Mouse (Mus musculus) liver, postnatal 0 days (tissue): ENCODE measurements around the gene Plekhg1. TPM values are rescaled to one million over a fixed set of nuclear protein-coding genes. Genes with fewer than 3 reads are reported as not detected.

ENCODE experiments used
- ATAC-seq: fragments of 200-750 bp; cut with Nextera tagmentation; 2 replicates; pipeline ENCODE4 v1.8.0; 2017; ENCODE audit warnings: mild to moderate bottlenecking, moderate library complexity
- DNase-seq: peaks from one replicate; pipeline ENCODE4 v3.0.0-alpha.2; 2016
- H3K27ac ChIP-seq: fragments of 300-500 bp; sonication (generic); 2 replicates; pipeline ENCODE4 v1.5.1; 2014; ENCODE audit warnings: antibody characterized with exemption, moderate library complexity, mild to moderate bottlenecking, low read depth
- H3K27me3 ChIP-seq: fragments of 300-500 bp; sonication (generic); 2 replicates; pipeline ENCODE4 v1.6.1; 2014; ENCODE audit warnings: low read length, control low read depth, mixed read lengths; ENCODE audit not compliant: insufficient read depth
- H3K36me3 ChIP-seq: fragments of 300-500 bp; sonication (generic); replicated peaks from 2 replicates; pipeline ENCODE4 v1.6.1; 2014; ENCODE audit warnings: mild to moderate bottlenecking, control low read depth, low read length, moderate library complexity, mixed read lengths; ENCODE audit not compliant: insufficient read depth
- H3K4me1 ChIP-seq: fragments of 300-500 bp; sonication (generic); 2 replicates; pipeline ENCODE4 v1.6.1; 2014; ENCODE audit warnings: antibody characterized with exemption, mild to moderate bottlenecking, control low read depth; ENCODE audit not compliant: insufficient read depth
- H3K4me2 ChIP-seq: fragments of 300-500 bp; sonication (generic); 2 replicates; pipeline ENCODE4 v1.6.1; 2014; ENCODE audit warnings: low read depth, mild to moderate bottlenecking, low read length, moderate library complexity, mixed read lengths
- H3K4me3 ChIP-seq: fragments of 300-500 bp; sonication (generic); 2 replicates; pipeline ENCODE4 v1.5.1; 2014; ENCODE audit warnings: low read depth, low read length
- H3K9ac ChIP-seq: fragments of 300-500 bp; sonication (generic); replicated peaks from 2 replicates; pipeline ENCODE4 v1.6.1; 2014; ENCODE audit warnings: mild to moderate bottlenecking, moderate library complexity
- H3K9me3 ChIP-seq: fragments of 300-500 bp; sonication (generic); 2 replicates; pipeline ENCODE4 v1.6.1; 2016; ENCODE audit warnings: mild to moderate bottlenecking, control low read depth, low read length, mixed read lengths
- CTCF ChIP-seq: sonication (generic); IDR thresholded peaks from 2 replicates; pipeline ENCODE4 v1.5.1; 2016; ENCODE audit warnings: antibody characterized with exemption, low read depth
- EP300 ChIP-seq: IDR thresholded peaks from 2 replicates; pipeline ENCODE4 v1.6.1; 2016; ENCODE audit warnings: antibody characterized with exemption, low read depth, mild to moderate bottlenecking
- WGBS: fragments of 180-500 bp; shearing (Covaris S2); extraction: QIAGEN DNeasy Blood & Tissue Kit; methylation state at CpG from one replicate; pipeline ENCODE4 v1.1.7; 2014; ENCODE audit not compliant: insufficient replicate concordance; 5-methylcytosine and 5-hydroxymethylcytosine counted together
- polyA plus RNA-seq: library from polyadenylated mRNA; unstranded; fragments of >200 nt; fragmentation: Nextera tagmentation; extraction: Ambion mirVana; gene quantifications from 2 replicates; pipeline ENCODE4 v1.2.1, GENCODE M21; 2015

Plekhg1 gene
- 1.4 and 1.7 TPM in 2 replicates for polyA plus RNA-seq

DNA sequence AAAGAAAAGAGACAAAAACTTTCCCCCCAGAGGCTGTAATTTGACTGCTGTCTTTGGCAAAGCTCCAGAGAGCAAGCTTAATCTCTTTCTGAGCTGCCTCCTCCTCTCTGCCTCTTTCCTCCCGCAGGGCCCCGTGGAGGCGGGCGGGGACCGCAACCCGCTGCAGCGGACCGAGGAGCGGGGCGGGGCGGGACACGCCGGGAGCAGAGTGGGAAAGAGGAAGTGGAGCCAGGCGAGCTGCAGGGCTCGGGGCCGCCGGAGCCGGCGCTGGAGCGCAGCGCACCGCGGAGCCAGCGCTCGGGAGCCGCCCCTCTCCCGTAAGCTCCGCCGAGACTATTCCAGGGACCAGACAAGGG lies at the start of gene Plekhg1:
TSS of gene Plekhg1 (plus strand) at position 217 of the 356 bp plus-strand sequence.
- TF ChIP-seq EP300, result no peak
- peak; percentile 22 for TF ChIP-seq CTCF
- Histone ChIP-seq H3K36me3 (no peaks in the 10 kb centered on the region), H3K27ac (peak within 1 kb of the TSS; percentile 75), H3K4me2 (peak within 1 kb of the TSS; percentile 90), H3K4me3 (peak within 1 kb of the TSS; percentile 62), H3K9me3 (no peaks in the 10 kb centered on the region), H3K4me1 (no peaks in the 10 kb centered on the region), H3K27me3 (no peaks in the 10 kb centered on the region; the same call in 1 of the 2 replicates), H3K9ac (peak within 1 kb of the TSS; percentile 60)
- WGBS, result 0% methylated on average over 22 of the region's 29 CpGs
- DNase-seq, result peak; percentile 74
- peak; percentile 84 for ATAC-seq

DNA sequence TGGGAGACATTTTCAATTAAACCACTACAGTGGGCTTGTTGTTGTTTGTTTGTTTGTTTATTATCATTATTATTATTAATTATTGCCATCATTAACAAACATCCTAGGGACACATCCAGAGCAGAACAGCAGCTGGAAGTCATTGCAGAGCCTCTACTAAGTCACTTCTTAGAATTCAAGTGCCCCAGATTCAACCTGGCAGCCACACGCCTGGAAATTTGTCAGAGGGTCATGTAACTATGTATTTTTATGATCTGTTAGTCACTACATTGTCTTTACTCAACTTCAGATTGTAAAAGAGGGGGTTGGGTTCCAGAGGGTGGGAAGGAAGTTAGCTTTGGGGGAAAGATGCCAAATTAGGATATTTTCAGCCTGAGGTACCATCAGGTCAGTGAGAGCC lies 47.4 kb upstream of the Plekhg1 start:
- no peak overlapping the region for H3K27ac ChIP-seq
- no peak overlapping the region for H3K4me2 ChIP-seq
- 67% methylated on average over 1 of the region's 1 CpGs for WGBS
- H3K4me3 ChIP-seq, result no peak overlapping the region
- H3K9me3 ChIP-seq, result no peaks in the 10 kb centered on the region
- DNase-seq (no peak), ATAC-seq (no peak)
- H3K36me3 ChIP-seq, result no peaks in the 10 kb centered on the region
- H3K4me1 ChIP-seq, result no peaks in the 10 kb centered on the region
- no peak for TF ChIP-seq CTCF
- TF ChIP-seq EP300, result no peak
- no peak overlapping the region for H3K9ac ChIP-seq
- no peaks in the 10 kb centered on the region for H3K27me3 ChIP-seq

DNA sequence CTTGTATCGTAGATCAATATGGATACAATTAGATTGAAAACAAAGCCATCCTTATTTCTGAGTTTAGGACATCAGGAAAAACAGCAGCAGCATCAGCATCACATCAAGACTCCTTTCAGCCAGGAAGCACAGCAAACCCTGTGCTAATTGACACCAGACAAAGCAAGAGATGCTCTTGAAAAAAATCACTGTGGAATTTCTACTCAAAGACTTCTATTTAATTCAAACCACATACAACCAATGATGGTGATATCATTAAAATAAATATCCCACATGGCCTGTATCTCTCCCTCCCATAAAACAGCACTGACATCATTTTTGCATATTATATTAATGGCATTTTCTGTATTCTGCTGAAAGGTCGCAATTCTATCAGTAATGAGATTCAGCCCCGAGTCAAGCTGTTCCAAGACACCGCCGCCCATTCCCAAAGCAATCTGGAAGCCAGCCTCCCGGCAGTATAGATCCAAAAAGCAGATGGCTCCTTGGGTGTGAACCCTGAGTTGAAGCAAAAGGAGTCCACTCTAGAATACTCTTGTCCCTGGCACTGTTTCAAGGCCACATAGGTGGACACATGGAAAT lies 46.4 kb upstream of the Plekhg1 start:
- Histone ChIP-seq H3K4me1 (no peaks in the 10 kb centered on the region), H3K36me3 (no peaks in the 10 kb centered on the region), H3K27ac (no peak overlapping the region), H3K27me3 (no peaks in the 10 kb centered on the region), H3K9ac (no peak overlapping the region), H3K4me3 (no peak overlapping the region), H3K4me2 (no peak overlapping the region), H3K9me3 (no peaks in the 10 kb centered on the region)
- 75% methylated on average over 6 of the region's 6 CpGs for WGBS
- TF ChIP-seq EP300, result no peak
- TF ChIP-seq CTCF, result no peak
- no peak for DNase-seq
- no peak for ATAC-seq

DNA sequence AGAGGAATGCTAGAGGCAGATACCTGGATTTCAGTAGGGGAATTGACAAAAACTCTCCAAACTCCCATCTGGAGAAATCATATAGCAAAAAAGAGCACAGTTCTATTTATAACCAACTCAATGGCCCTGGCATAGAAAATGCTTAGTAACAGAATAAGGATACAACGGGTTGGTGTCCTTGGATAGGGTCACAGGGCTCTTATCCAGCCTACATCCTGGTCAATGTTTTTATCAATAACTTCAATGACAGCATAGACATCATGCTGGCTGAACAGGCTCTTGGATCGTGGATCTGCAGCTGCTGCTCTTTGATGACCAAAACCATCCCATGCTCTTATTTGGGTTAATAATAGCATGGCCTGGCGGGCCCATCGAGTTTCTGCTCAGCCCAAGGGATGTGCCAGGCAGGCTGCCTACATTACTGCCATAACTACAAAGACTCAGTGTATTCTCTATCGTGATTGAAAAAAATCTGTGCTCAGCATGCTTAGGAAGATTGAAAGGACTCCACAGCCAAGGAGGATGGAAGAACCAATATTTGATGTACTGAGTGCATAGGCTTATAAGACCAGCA lies 44.7 kb upstream of the Plekhg1 start:
- H3K4me1 ChIP-seq, result no peaks in the 10 kb centered on the region

DNA sequence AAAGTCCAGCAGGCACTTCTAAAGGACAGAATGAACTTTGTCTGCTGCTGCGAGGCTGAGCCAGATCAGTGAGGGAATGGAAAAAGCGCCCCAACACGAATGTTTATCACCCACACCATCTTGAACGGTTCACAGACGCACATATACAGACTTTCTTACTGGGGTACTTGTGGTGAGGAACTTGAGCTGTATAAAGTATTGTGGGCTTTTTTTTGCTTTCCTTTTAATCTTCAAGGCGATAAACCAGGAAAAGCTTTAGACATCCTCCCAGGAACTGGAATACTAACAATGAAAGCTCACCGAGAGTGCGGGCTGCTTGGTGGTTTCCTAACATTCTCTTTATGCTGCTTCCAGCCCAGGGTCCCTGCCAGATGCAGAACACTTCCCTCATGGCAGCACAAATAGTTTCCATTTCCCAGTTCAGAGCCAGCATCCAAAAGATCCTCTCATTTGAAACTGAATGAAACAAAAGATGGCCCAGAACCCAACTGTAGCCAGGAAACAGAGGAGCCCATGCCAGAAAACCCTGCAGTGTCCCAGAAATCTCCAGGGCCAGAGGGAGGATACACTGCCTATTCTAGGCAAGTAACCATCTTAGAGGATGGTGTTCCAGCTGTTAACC lies 43.3 kb upstream of the Plekhg1 start:
- Histone ChIP-seq H3K4me2 (peak overlapping the region; percentile 19; the same call in 1 of the 2 replicates), H3K9ac (no peak overlapping the region), H3K4me1 (no peaks in the 10 kb centered on the region), H3K27me3 (no peaks in the 10 kb centered on the region), H3K4me3 (no peak overlapping the region), H3K9me3 (no peaks in the 10 kb centered on the region), H3K27ac (0 out of 2 replicates have a peak overlapping the region, but pooled peaks have one; percentile 22), H3K36me3 (no peaks in the 10 kb centered on the region)
- no peak for TF ChIP-seq EP300
- TF ChIP-seq CTCF, result no peak
- DNase-seq (no peak), ATAC-seq (no peak)
- 28% methylated on average over 8 of the region's 8 CpGs for WGBS

More for the DNA sequence above, 44.7 kb upstream of the Plekhg1 start:
- 59% methylated on average over 5 of the region's 5 CpGs for WGBS
- no peaks in the 10 kb centered on the region for H3K36me3 ChIP-seq
- H3K27ac ChIP-seq, result no peak overlapping the region
- H3K4me2 ChIP-seq, result no peak overlapping the region
- H3K9ac ChIP-seq, result no peak overlapping the region
- no peaks in the 10 kb centered on the region for H3K9me3 ChIP-seq
- H3K27me3 ChIP-seq, result no peaks in the 10 kb centered on the region
- TF ChIP-seq CTCF (no peak), EP300 (no peak)
- no peak overlapping the region for H3K4me3 ChIP-seq
- ATAC-seq, result no peak
- no peak for DNase-seq

DNA sequence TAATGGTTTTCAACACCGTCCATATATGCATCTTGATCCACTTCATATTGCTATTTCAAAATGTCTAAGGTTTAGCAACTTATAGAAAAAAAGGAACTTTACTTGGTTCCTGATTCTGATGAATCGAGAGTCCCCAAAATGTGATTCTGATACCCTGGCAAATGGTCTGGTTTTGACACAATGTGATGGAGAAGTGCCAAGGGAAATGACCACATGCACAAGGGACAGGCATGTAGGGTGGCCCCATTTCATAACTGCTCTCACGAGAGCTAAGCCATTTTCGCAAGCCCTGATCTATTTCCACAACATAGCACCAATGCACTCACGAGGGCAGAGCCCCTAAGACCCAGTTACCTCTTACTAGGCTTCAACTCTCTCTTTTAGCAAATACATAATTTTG lies 42.7 kb upstream of the Plekhg1 start:
- no peak overlapping the region for H3K27ac ChIP-seq

More for the DNA sequence above, 42.7 kb upstream of the Plekhg1 start:
- Histone ChIP-seq H3K36me3 (no peaks in the 10 kb centered on the region), H3K9me3 (no peaks in the 10 kb centered on the region), H3K4me3 (no peak overlapping the region), H3K27me3 (no peaks in the 10 kb centered on the region), H3K4me2 (no peak overlapping the region), H3K9ac (no peak overlapping the region), H3K4me1 (no peaks in the 10 kb centered on the region)
- 61% methylated on average over 5 of the region's 5 CpGs for WGBS
- ATAC-seq, result peak; percentile 57; the same call in 1 of the 2 replicates
- TF ChIP-seq CTCF (no peak), EP300 (no peak)
- peak; percentile 40 for DNase-seq
